Mouse (Mus musculus) left cerebral cortex, postnatal 25 days (tissue): ENCODE data around the gene Oas1e. TPM values are rescaled to one million over a fixed set of nuclear protein-coding genes. Genes with fewer than 3 reads are reported as not detected.
A peak's percentile ranks its signal among the peaks of the same experiment; 100 is the strongest.

Experiments
- DNase-seq, 2 experiments: peaks; one replicate each; pipeline ENCODE4 v3.0.0; 2022; ENCODE audit warnings: low spot score in 2 of 2, mixed read lengths in 1 of 2
- intact Hi-C: fragments of 180-260 bp; cut with DNase I; formaldehyde crosslinking; loops from one replicate; pipeline ENCODE4 v1.15.1; 2025
- total RNA-seq, 2 experiments: library from RNA; stranded (reverse); gene quantifications; 2 replicates each; pipeline ENCODE4 v1.2.3; 2021

Oas1e gene
- total RNA-seq, 2 experiments from 2014 or later, result not detected

DNA sequence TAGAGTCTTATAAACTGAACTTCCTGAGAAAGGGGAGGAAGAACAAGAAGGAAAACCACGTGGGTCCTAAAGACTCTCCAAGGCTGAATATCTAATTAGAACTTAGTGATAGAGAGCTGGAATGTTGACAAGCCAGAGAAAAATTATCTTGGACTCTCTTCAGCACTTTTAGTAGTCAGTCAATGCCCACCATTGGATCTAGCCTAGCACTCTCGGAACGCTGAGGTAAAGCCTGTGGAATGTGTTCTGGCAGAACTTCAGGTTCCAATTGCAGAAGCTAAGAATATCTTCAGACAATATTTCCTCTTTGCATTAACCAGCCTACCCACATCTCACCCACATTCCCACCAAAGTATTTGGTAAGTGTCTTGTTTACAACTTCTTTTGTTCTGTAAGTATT lies 15.4 kb downstream of the Oas1e start:
- peak; percentile 16 to 36 for DNase-seq
- intact Hi-C loops, result no loop called here

DNA sequence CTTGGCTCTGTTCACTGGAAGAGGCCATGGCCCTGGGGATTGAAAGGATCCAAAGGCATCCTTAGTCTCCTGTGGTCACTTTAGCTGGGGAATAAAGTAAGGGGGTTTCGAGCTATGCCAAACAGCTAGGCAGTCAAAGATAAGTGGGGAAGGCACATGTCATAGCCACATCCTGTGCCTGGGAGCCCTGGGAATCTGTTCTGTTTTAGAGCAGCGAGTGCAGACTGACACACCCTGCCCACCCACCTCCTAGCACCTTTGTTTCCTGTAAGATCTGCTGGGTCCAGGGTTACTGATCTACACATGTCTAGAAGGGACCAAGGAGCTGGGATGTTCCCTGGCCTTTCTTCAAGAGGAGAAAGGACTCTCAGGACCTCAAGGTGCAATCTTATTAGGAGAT lies 16.4 kb downstream of the Oas1e start:
- no peak for DNase-seq
- intact Hi-C loops, result no loop called here

DNA sequence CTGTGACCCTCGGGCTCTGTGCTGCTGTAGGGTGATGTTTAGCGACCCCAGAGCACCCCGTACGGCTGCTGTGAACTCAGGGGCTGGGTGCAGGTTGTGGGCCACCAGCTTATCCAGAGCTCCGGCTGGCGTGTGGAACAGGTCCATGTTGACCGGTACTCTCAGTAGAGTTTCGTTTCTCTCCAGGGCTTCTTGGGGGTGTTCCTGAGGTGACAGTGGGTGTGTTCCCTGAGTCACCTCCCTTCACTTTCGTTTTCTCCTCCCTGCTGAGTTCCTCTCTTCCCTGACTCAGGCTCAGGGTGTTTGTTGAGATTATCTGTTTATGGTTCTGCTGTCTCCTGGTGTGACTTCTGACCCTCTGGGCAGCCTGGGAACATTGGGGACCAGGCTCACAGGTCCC lies 17.9 kb downstream of the Oas1e start, which contains the start of gene Oas3:
TSS of gene Oas3 (minus strand) at position 184 of the 400 bp plus-strand sequence.
- DNase-seq, result no peak
- intact Hi-C loops, result no loop called here

DNA sequence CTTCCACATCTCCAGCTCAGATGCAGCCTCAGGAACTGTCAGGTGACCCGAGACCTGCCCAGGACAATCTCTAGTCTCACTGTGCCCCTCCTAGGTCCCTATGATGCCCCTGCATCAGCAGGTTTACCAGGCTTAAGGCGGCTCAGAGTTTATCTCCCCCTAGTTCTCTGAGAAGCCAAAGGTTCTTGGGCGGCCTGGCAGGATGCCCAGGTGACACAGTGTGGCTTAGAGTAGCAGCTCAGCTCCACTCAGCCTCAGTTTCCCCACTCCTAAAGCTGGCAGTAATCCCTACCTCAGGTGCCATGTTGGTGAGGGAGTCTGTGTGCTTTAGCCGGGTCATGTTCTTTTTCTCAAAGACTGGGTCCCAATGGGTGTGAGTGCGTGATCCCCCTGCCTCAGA lies 18.5 kb downstream of the Oas1e start:
- intact Hi-C loops, result no loop called here
- DNase-seq, result no peak

DNA sequence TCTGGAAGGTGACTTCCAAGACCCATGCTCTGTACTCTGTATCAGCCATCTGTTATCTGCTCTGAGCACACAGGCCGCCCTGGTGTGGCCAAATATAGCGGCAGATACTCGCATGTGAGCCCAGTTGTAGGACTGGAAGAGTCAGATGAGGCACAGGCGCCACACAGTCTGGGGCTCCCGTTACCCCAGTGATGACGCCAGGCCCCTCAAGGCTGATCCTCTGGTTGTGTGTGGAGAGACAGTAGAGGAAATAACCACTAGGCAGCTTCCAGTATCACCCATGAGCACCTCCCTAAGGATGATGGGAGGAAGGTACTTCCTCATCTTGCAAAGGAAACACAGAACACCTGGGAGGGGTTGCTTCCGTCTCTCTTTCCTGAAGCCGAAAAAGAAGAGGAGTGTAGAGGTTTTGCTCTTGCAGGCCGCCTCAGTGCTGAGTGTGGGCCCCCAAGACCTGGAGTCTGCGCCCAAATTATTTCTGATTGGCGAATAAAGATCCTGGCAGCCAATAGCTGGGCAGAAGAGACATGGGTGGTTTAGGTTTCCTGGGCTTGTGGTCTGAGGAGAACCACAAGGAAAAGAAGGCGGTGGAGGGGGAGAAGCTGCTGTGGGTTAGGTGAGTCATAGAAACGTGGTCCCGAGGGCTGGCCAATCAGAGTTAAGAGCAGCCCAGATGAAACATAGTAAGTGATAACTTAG lies 19.9 kb downstream of the Oas1e start:
- DNase-seq, result no peak
- intact Hi-C loops, result no loop called here

DNA sequence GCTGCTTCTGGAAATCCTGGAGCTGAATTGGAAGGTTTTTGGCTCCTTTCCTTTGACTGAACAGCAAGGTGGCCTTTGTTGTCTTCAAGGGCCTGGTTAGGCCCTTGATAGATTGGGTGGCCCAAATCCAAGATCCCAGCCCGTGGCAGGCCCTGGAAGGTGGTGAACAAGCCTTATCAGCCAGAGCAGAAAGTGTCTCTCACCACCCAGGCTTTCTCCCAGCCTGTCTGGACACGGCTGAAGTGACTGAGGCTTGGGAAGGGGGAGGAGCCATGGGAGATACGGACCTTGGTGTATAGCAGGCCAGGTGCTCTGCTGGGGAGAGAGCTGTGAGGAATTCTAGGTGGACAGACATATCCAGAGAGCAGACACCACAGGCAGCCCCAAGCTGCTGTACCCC lies 25.9 kb downstream of the Oas1e start:
- DNase-seq, result no peak
- intact Hi-C loops, result no loop called here

DNA sequence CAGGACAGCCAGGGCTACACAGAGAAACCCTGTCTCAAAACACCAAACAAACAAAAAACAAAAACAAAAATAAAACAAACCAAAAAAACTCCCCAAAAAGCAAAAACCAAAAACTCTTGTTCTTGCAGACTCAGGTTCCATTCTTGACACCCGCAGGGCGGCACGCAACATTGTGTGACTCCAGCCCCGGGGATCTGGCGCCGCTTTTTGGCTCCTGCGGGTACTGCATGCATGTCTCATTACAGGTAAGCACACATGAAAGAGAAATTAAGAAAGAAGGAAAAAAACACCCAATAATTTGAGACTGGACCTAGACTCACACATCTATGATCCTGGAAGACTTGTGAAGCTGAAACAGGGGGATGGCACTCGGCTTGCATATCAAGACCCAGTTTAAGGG lies 30.3 kb downstream of the Oas1e start:
- no peak for DNase-seq
- intact Hi-C loops, result no loop called here

DNA sequence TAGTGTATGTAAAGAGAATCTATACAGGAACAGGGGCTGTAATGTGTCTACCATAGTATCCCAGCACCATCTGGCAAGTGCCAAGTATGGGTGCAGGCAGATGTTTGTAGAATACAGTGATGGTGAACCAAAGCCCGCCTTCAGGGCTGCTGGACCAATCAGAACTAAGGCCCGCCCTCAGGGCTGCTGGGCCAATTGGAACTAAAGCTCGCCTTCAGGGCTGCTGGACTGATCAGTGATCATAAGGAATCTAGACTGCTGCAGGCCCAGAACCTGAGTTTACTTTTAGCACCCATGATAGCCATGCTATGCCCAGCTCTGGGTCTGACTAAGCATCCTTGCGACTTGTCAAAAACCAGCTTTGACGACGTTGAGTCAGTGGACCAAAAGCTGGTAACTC lies 33.4 kb downstream of the Oas1e start:
- DNase-seq, result no peak
- intact Hi-C loops, result no loop called here

DNA sequence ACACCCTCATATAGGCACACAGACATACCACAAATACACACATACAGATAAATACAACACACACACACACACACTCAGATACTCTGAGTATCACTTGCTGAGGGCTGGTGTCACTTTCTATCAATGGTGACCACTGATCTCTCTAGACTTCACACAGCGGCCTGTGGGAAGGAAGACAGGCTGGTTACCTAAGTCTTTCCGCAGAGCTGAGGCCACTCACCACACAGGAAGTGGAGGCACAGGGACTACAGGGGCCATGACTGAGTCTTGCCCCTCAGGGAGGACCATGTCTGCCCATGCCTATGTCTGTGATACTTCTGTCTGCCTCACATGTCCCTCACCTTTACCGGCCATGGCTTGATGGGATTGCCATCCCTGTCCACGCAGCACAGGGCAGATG lies 41.1 kb downstream of the Oas1e start:
- intact Hi-C loops, result no loop called here
- no peak for DNase-seq

DNA sequence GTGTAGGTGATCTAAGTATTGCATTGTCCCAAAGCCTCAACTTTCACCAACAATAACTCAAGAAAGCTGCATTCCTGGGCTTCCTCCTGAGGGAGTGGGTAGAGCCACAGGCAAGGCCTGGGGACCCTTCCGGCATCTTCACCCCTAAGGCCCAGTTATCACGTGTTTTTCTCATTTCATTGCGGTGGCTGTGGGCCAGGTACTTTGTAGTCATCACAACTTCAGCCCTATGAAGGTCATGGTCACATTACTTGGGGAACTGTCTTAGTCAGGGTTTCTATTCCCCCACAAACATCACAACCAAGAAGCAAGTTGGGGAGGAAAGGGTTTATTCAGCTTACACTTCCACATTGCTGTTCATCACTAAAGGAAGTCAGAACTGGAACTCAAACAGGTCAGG lies 42.5 kb downstream of the Oas1e start:
- intact Hi-C loops, result no loop called here
- DNase-seq, result no peak

DNA sequence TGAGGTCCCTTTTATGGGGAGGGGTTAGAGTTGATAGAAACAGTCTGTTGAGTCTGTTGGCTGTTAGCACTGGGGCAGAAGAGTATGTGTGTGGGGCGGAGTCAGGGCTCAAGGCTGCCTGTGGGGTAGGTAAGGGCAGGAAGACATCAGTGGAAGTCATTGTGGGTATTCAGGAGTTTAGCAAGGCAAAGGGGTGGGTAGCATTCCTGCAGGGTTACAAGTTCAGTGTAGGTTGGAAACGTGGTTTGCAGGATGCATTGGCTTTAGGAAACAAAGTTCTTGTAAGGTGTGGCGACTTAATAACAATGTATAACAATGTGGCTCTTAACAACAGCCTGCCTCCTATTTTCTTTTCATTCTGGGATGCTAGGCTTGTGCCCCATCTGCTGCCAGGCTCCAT lies 44.1 kb downstream of the Oas1e start:
- intact Hi-C loops, result no loop called here
- no peak for DNase-seq

DNA sequence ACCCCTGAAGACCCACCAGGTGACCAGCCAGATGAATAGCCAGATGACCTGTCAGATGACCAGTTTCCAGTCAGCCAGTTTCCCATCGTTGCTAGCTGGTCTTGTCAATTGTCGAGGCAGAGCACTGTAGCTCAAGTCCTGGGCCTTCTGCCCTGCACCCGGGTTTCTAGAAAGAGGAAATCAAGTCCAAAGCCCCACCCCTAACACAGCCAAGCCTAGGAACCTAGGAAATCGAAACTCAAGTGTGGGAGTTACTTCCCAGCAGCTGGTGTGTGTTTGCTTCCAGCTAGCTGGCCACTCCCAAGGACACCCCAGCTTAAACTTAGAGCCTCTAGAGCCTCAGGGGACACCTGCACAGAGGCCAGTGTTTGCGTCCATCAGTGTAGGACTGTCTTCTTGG lies 45.6 kb downstream of the Oas1e start, which contains the start of gene Oas2:
TSS of gene Oas2 (minus strand) at position 166 of the 400 bp plus-strand sequence.
- no peak for DNase-seq
- intact Hi-C loops, result no loop called here

DNA sequence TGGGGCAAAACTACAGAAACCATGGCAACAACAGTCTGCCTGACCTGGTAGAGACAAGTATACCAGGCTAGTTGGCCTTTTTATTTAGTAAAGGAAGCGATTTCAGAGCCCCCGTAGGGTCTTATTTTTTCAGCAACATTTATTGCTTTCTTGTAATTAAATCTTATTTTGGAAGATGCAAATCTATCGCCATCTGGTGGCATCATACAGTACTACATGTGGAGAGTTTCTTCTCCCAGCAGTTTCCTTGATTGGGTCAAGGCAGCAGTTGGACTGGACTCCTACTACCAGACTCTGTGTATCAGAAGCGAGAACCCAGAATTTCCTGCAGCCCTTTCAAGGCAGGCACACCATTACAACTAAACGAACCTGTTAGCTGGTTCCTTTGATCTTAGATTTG lies 48.9 kb downstream of the Oas1e start:
- peak; percentile 71 to 74 for DNase-seq
- intact Hi-C loops, result loop anchor here (1.0 kb wide), 1 partner anchor 126 kb away; no protein-coding TSS in a partner anchor

DNA sequence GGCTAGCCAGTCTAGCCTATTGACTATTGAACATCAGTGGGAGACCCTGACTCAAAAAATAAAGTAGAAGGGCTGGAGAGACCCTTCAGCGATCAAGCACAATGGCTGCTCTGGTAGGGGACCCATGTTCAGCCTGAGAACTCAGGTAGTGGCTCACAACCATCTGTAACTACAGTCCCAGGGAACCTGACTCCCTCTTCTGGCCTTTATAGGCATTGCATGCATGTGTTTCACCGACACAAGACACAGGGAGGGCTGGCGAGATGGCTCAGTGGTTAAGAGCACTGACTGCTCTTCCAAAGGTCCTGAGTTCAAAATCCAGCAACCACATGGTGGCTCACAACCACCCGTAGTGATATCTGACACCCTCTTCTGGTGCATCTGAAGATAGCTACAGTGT lies 53.2 kb downstream of the Oas1e start:
- DNase-seq, result peak in 1 of 2 experiments; percentile 37
- intact Hi-C loops, result no loop called here

Other genes starting within 250 kb of the Oas1e start
- gene Tpcn1, start 206.9 kb downstream of the Oas1e start, total RNA-seq, result 10 to 100 TPM; 33.9 to 39.4 TPM
- under 1 TPM; 0.32 to 0.48 TPM for gene Iqcd, start 206.5 kb downstream of the Oas1e start, total RNA-seq
- 10 to 100 TPM; 31.4 to 32.6 TPM for gene Rita1, start 182.9 kb downstream of the Oas1e start, total RNA-seq
- gene Ddx54, start 182.8 kb downstream of the Oas1e start, total RNA-seq, result 10 to 100 TPM; 38.7 to 39.6 TPM
- not detected for gene Cfap73, start 161.3 kb downstream of the Oas1e start, total RNA-seq
- gene Rasal1, start 146.7 kb downstream of the Oas1e start, total RNA-seq, result 10 to 100 TPM; 81.0 to 82.3 TPM
- 10 to 100 TPM; 68.9 to 71.2 TPM for gene Dtx1, start 83.6 kb downstream of the Oas1e start, total RNA-seq
- under 1 TPM in 1 of 2 experiments, not detected in 1; 0.30 TPM for gene Oas2, start 45.7 kb downstream of the Oas1e start, total RNA-seq
- gene Oas3, start 17.9 kb downstream of the Oas1e start, total RNA-seq, result not detected
- under 1 TPM; 0.66 to 0.94 TPM for gene Oas1c, start 17.0 kb upstream of the Oas1e start, total RNA-seq
- not detected for gene Oas1f, start 51.8 kb upstream of the Oas1e start, total RNA-seq
- not detected for gene Oas1h, start 65.9 kb upstream of the Oas1e start, total RNA-seq
- gene Oas1g, start 92.1 kb upstream of the Oas1e start, total RNA-seq, result under 1 TPM in 1 of 2 experiments, not detected in 1; 0.30 TPM
- under 1 TPM in 1 of 2 experiments, not detected in 1; 0.25 TPM for gene Oas1a, start 112.0 kb upstream of the Oas1e start, total RNA-seq
- gene Oas1d, start 119.0 kb upstream of the Oas1e start, total RNA-seq, result not detected
- gene Rph3a, start 214.6 kb upstream of the Oas1e start, total RNA-seq, result 100 to 1,000 TPM; 314 to 322 TPM